Mouse (Mus musculus) myocyte (in vitro differentiated cells): ENCODE data around the gene Map3k14. TPM values are rescaled to one million over a fixed set of nuclear protein-coding genes. Genes with fewer than 3 reads are reported as not detected.

Experiments
- H3K27me3 ChIP-seq: one replicate; pipeline ENCODE4 v1.6.1; 2011; ENCODE audit not compliant: control insufficient read depth, insufficient read depth, insufficient read length
- H3K36me3 ChIP-seq: one replicate; pipeline ENCODE4 v1.6.1; 2011; ENCODE audit not compliant: control insufficient read depth, insufficient read depth
- H3K4me2 ChIP-seq: one replicate; pipeline ENCODE4 v1.6.1; 2011; ENCODE audit warnings: low read depth, control low read depth
- H3K4me3 ChIP-seq: one replicate; pipeline ENCODE4 v1.5.1; 2011; ENCODE audit warnings: mild to moderate bottlenecking, control low read depth, moderate library complexity
- H3K79me2 ChIP-seq: one replicate; pipeline ENCODE4 v1.6.1; 2011; ENCODE audit not compliant: control insufficient read depth, insufficient read depth
- H3ac ChIP-seq: one replicate; pipeline ENCODE4 v1.6.1; 2011; ENCODE audit not compliant: control insufficient read depth, insufficient read length
- CEBPB ChIP-seq: IDR thresholded peaks from 2 replicates; pipeline ENCODE4 v1.6.1; 2011; ENCODE audit warnings: mild to moderate bottlenecking, moderate library complexity; ENCODE audit not compliant: poor library complexity, insufficient read depth, severe bottlenecking
- E2F4 ChIP-seq: IDR thresholded peaks from one replicate; pipeline ENCODE4 v1.6.1; 2011; ENCODE audit warnings: mild to moderate bottlenecking, control low read depth, moderate library complexity; ENCODE audit not compliant: insufficient read depth
- MAX ChIP-seq: IDR thresholded peaks from one replicate; pipeline ENCODE4 v1.6.1; 2011; ENCODE audit warnings: low read depth, mild to moderate bottlenecking, control low read depth
- MYOD1 ChIP-seq, 3 experiments: IDR thresholded peaks; one replicate each; pipeline ENCODE4 v1.6.1; 2011; ENCODE audit warnings: control low read depth in 2 of 3, low read depth in 2 of 3, mild to moderate bottlenecking in 2 of 3, moderate library complexity in 1 of 3; ENCODE audit not compliant: insufficient read length in 2 of 3, control insufficient read depth in 1 of 3
- MYOG ChIP-seq, 3 experiments: IDR thresholded peaks; one replicate each; pipeline ENCODE4 v1.6.1; 2011; ENCODE audit warnings: control low read depth in 2 of 3, low read depth in 2 of 3, mild to moderate bottlenecking in 2 of 3; ENCODE audit not compliant: insufficient read length in 2 of 3, control insufficient read depth in 1 of 3, insufficient read depth in 1 of 3
- POLR2A ChIP-seq: IDR thresholded peaks from one replicate; pipeline ENCODE4 v1.6.1; 2011; ENCODE audit warnings: low read depth, mild to moderate bottlenecking, control low read depth, moderate library complexity; ENCODE audit not compliant: insufficient read length
- POLR2AphosphoS2 ChIP-seq: IDR thresholded peaks from one replicate; pipeline ENCODE4 v1.6.1; 2011; ENCODE audit warnings: low read depth, control low read depth; ENCODE audit not compliant: insufficient read length
- REST ChIP-seq: IDR thresholded peaks from one replicate; pipeline ENCODE4 v1.6.1; 2011; ENCODE audit warnings: mild to moderate bottlenecking, control low read depth, moderate library complexity; ENCODE audit not compliant: insufficient read depth, insufficient read length
- SRF ChIP-seq: IDR thresholded peaks from one replicate; pipeline ENCODE4 v1.6.1; 2011; ENCODE audit warnings: low read depth; ENCODE audit not compliant: control insufficient read depth, insufficient read length
- TCF12 ChIP-seq: IDR thresholded peaks from one replicate; pipeline ENCODE4 v1.6.1; 2011; ENCODE audit warnings: mild to moderate bottlenecking, control low read depth; ENCODE audit not compliant: poor library complexity, insufficient read depth, severe bottlenecking
- TCF3 ChIP-seq: IDR thresholded peaks from one replicate; pipeline ENCODE4 v1.6.1; 2011; ENCODE audit warnings: low read depth, control low read depth; ENCODE audit not compliant: insufficient read length
- USF1 ChIP-seq: IDR thresholded peaks from one replicate; pipeline ENCODE4 v1.6.1; 2011; ENCODE audit warnings: low read depth, mild to moderate bottlenecking, control low read depth, moderate library complexity
- polyA plus RNA-seq: library from polyadenylated mRNA; unstranded; fragments of >200 nt; fragmentation: generic; extraction: Trizol; gene quantifications from one replicate; pipeline ENCODE4 v1.2.1, GENCODE M21; 2012; ENCODE audit warnings: missing spikeins

Map3k14 gene
- polyA plus RNA-seq, 1 experiment: 12.9 TPM

- Histone ChIP-seq H3K4me3 (no peak overlapping the region), H3K4me2 (no peak overlapping the region), H3K36me3 (peaks cover 8% of the 10 kb centered on the region), H3K79me2 (peaks cover 57% of the 10 kb centered on the region), H3K27me3 (no peaks in the 10 kb centered on the region), H3ac (no peak overlapping the region)
- TF ChIP-seq REST: no peak
Measured at GRCm38 (mm10) chr11:103244856-103245255, 22.4 kb downstream of the Map3k14 start.

GRCm38 (mm10) chr11:103240740-103241139, 26.5 kb downstream of the Map3k14 start:
- Histone ChIP-seq H3K4me3 (no peak overlapping the region), H3K79me2 (peaks cover 34% of the 10 kb centered on the region), H3K36me3 (peaks cover 22% of the 10 kb centered on the region), H3K27me3 (no peaks in the 10 kb centered on the region), H3ac (no peak overlapping the region), H3K4me2 (no peak overlapping the region)
- no peak for TF ChIP-seq SRF
- TF ChIP-seq MAX: no peak
- no peak for TF ChIP-seq E2F4
- no peak for TF ChIP-seq TCF3
- no peak for TF ChIP-seq MYOG (IDR thresholded peaks at IDR 0.05; ENCODE audit: control insufficient read depth in 1 of 3, insufficient read depth in 1 of 3, insufficient read length in 2 of 3, low read depth in 2 of 3)
- TF ChIP-seq CEBPB: no peak

GRCm38 (mm10) chr11:103237757-103238156, 29.5 kb downstream of the Map3k14 start:
- Histone ChIP-seq H3K79me2 (peaks cover 6% of the 10 kb centered on the region), H3ac (no peak overlapping the region), H3K36me3 (peaks cover 23% of the 10 kb centered on the region), H3K27me3 (no peaks in the 10 kb centered on the region), H3K4me2 (no peak overlapping the region), H3K4me3 (no peak overlapping the region)
- no peak for TF ChIP-seq POLR2AphosphoS2
- no peak for TF ChIP-seq MAX

GRCm38 (mm10) chr11:103236903-103237302, 30.4 kb downstream of the Map3k14 start:
- H3K27me3 ChIP-seq: no peaks in the 10 kb centered on the region
- peak overlapping the region; percentile 22 for H3K4me2 ChIP-seq
- no peaks in the 10 kb centered on the region for H3K79me2 ChIP-seq
- H3ac ChIP-seq: no peak overlapping the region
- peaks cover 26% of the 10 kb centered on the region for H3K36me3 ChIP-seq
- TF ChIP-seq E2F4: no peak
- TF ChIP-seq REST: no peak
- peak in 1 of 3 experiments; percentile 67 for TF ChIP-seq MYOG (IDR thresholded peaks at IDR 0.05; ENCODE audit: control insufficient read depth in 1 of 3, insufficient read depth in 1 of 3, insufficient read length in 2 of 3, low read depth in 2 of 3)
- TF ChIP-seq TCF3: no peak
- peak in 1 of 3 experiments; percentile 26 for TF ChIP-seq MYOD1 (IDR thresholded peaks at IDR 0.05; ENCODE audit: control insufficient read depth in 1 of 3, insufficient read length in 2 of 3, low read depth in 2 of 3)
- no peak for TF ChIP-seq POLR2A
- peak; percentile 51 for TF ChIP-seq USF1
- TF ChIP-seq TCF12: no peak
- H3K4me3 ChIP-seq: no peak overlapping the region

GRCm38 (mm10) chr11:103236431-103236830, 30.8 kb downstream of the Map3k14 start:
- H3K79me2 ChIP-seq: no peaks in the 10 kb centered on the region
- peaks cover 30% of the 10 kb centered on the region for H3K36me3 ChIP-seq
- no peak overlapping the region for H3ac ChIP-seq
- H3K27me3 ChIP-seq: no peaks in the 10 kb centered on the region
- peak overlapping the region; percentile 22 for H3K4me2 ChIP-seq
- no peak for TF ChIP-seq POLR2AphosphoS2
- TF ChIP-seq MAX: no peak
- no peak for TF ChIP-seq POLR2A
- TF ChIP-seq SRF: no peak
- TF ChIP-seq TCF3: no peak
- TF ChIP-seq MYOD1 (IDR thresholded peaks at IDR 0.05; ENCODE audit: control insufficient read depth in 1 of 3, insufficient read length in 2 of 3, low read depth in 2 of 3): peak in 2 of 3 experiments; percentile 42 to 71
- peak in 1 of 3 experiments; percentile 69 for TF ChIP-seq MYOG (IDR thresholded peaks at IDR 0.05; ENCODE audit: control insufficient read depth in 1 of 3, insufficient read depth in 1 of 3, insufficient read length in 2 of 3, low read depth in 2 of 3)
- no peak for TF ChIP-seq USF1
- no peak overlapping the region for H3K4me3 ChIP-seq

GRCm38 (mm10) chr11:103235702-103236101, 31.6 kb downstream of the Map3k14 start:
- peak overlapping the region; percentile 25 for H3K4me2 ChIP-seq
- no peaks in the 10 kb centered on the region for H3K27me3 ChIP-seq
- no peak for TF ChIP-seq MAX
- TF ChIP-seq POLR2A: peak; percentile 44
- no peak for TF ChIP-seq REST
- peak; percentile 93 for TF ChIP-seq TCF3
- TF ChIP-seq USF1: no peak
- TF ChIP-seq SRF: peak; percentile 49
- peak; percentile 92 to 100 (median 98) for TF ChIP-seq MYOD1 (IDR thresholded peaks at IDR 0.05; ENCODE audit: control insufficient read depth in 1 of 3, insufficient read length in 2 of 3, low read depth in 2 of 3)
- TF ChIP-seq TCF12: peak; percentile 92
- peak; percentile 97 to 100 (median 98) for TF ChIP-seq MYOG (IDR thresholded peaks at IDR 0.05; ENCODE audit: control insufficient read depth in 1 of 3, insufficient read depth in 1 of 3, insufficient read length in 2 of 3, low read depth in 2 of 3)
- no peaks in the 10 kb centered on the region for H3K79me2 ChIP-seq
- peaks cover 32% of the 10 kb centered on the region for H3K36me3 ChIP-seq
- no peak overlapping the region for H3K4me3 ChIP-seq
- H3ac ChIP-seq: no peak overlapping the region
